Mouse (Mus musculus) brain, embryonic 14.5 days (tissue): ENCODE data around the gene Synj1. TPM values are rescaled to one million over a fixed set of nuclear protein-coding genes. Genes with fewer than 3 reads are reported as not detected.

Experiments
- DNase-seq: peaks from one replicate; pipeline ENCODE4 v3.0.0-alpha.2; 2011; ENCODE audit warnings: low read depth
- CTCF ChIP-seq: fragments of 200-500 bp; IDR thresholded peaks from 2 replicates; pipeline ENCODE4 v1.5.1; 2012; ENCODE audit warnings: inconsistent platforms, mild to moderate bottlenecking, moderate library complexity, borderline replicate concordance; ENCODE audit not compliant: insufficient read depth, insufficient read length; ENCODE audit errors: extremely low read depth
- POLR2A ChIP-seq: fragments of 200-500 bp; IDR thresholded peaks from 2 replicates; pipeline ENCODE4 v1.6.1; 2012; ENCODE audit warnings: mild to moderate bottlenecking, inconsistent platforms, borderline replicate concordance; ENCODE audit not compliant: poor library complexity, insufficient read depth, insufficient read length, severe bottlenecking; ENCODE audit errors: extremely low read depth
- polyA plus RNA-seq: library from polyadenylated mRNA; depleted of rRNA; stranded (reverse); fragments of >200 nt; gene quantifications from 2 replicates; pipeline ENCODE4 v1.2.3, GENCODE M21; 2012; rRNA removed

The Synj1 gene
- 66.0 and 90.7 TPM in 2 replicates for polyA plus RNA-seq

DNA sequence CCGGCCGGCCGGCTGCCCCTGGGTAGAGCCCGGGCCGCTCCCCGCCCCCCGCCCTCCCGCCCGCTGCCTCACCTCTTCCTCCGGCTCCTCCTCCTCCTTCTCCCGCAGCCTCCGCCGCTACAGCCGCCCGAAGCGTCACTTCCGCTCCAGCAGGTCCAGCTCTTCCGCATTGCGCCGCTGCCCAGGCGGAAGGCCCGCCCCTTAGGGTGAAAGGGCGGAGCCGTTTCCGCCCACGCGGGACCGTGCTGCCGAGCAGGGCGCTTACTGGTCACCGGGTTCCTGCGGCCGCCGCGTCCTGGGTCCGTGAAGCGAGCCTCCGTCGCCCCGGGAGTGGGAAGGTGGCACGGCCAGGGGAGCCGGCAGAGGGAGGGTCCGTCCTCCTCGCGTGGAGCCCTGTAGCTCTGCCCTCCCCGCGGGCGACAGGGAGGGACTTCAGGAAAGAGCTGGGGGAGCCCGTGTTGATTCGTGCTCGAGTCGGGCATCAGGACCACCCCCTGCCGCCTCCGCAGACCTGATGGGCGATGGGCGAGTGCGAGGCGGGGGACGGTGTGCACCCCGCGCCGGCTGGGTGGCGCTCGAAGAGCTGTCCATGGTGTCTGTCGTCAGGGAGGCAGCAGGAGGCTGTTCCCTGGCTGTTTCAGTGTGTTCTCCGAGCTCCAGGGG lies at the start of gene Synj1:
Gene Synj1, minus strand, starts transcription at position 288 of the 663 bp plus-strand sequence.
- peak; percentile 98 for DNase-seq
- TF ChIP-seq CTCF (no peak), POLR2A (peak; percentile 36; the same call in 1 of the 2 replicates)

DNA sequence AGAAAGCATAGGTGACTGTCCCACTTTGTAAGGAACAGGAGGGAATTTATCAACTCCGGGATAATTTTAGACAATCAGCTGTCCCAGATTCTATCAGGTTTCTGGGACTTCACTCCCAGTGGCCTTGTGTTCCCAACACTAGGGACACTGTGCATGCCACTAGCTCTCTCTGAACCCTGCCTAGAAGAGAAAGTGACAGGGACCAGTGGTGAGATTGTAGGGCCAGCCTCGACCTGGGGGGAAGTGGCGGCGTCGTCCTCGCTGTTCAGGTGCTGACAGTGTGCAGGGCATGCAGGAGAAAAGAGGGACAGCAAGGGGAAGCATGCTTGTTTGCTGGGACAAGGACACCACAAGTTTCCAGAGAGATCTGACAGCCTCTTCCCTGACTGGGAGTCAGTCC lies 46.6 kb upstream of the Synj1 start:
- TF ChIP-seq CTCF: no peak
- no peak for TF ChIP-seq POLR2A
- DNase-seq: no peak

- no peak for TF ChIP-seq CTCF
- TF ChIP-seq POLR2A: no peak
- DNase-seq: no peak
Measured at GRCm38 (mm10) chr16:91057261-91057660, 46.2 kb upstream of the Synj1 start.

DNA sequence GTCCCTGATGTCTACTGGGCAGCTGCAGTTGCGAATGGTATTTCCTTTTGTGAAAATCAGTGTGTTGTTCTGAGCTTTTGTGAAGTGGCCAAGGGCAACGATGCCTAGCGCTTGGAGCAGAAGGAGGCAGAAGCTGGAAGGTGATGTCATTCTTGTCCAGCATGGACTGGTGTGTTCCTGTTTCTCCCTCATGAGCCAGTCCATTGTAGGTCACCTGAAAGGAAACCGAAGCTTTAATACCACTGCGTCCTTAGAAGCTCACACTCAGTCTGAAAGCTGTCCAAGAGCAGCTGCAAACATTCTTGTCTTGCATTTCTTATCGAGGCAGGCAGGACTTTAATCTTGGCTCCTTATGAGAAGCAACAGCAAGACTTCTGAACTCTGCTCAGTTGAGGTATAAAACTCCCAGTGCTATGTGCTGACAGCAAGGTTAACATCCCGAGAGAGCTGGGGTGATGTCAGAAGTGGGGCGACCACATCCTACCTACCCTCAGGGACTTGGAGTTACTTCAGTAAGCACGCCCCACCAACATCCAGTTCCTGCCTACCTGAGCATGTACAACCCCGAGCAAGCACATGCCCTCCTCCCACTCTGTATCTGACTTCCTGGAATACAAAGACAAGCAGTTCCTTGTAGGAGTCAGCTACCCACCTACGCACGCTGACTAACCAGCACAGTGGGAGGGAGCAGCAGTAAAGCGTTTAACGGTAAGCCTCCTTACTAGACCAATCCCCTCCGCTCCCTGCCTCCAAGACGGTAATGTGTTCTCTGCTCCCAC lies 45.1 kb upstream of the Synj1 start:
- TF ChIP-seq POLR2A (no peak), CTCF (no peak)
- peak; percentile 17 for DNase-seq

DNA sequence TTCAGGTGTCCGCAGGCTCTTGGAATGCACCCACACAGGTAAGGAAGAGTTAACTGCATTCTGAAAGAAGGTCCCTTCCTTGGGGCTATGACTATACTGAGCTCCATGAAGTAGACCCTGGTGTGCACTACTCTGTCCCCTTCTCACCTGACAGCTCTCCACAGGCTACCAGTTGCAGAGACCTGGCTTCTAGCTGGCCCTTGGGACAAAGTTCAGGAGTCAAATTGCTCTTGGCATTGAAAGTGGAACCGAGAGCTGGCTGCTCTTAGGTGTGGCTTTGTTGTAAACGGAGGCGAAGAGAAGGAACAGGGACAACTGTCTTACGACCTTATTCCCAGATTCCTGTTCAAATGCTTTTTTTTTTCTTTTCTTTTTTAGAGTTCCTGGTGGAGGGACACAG lies 44.0 kb upstream of the Synj1 start:
- DNase-seq: no peak
- no peak for TF ChIP-seq CTCF
- TF ChIP-seq POLR2A: no peak

DNA sequence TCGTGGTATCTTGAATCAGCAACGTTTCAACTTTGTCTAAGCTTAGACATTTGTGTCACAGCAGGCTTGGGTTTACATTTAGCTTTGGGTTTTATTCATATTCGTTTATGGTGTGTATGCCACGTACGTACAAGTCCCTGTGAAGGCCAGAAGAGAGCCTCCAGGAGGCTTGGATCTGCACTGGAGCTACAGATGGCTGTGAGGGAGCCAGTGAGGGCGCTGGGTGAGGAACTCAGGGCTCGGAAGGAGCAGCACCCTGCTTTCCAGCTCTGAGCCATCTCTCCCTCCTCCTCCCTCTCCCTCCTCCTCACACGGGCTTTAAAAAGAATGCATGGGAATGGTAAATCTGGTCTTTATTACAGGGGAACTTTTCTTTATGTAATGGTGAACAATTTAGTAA lies 42.5 kb upstream of the Synj1 start:
- DNase-seq: no peak
- TF ChIP-seq POLR2A (no peak), CTCF (no peak)

DNA sequence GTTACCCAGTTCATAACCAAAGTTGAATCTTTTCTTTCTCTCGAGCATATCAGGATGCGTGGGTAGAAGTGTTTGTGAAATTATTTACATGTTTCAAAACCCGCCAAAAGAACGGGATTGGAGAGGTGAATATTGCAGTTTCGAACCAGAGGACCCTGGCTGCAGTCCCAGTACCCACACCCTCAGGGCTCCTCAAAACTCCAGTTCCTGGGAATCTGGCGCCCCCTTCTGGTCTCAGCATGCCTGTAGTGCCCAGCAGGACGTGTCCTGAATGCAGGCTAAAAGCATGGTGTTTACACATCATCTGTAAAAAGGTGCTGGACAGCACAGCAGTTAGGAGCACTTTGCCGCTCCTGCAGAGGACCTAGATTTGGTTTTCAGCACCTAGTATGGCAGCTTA lies 34.4 kb upstream of the Synj1 start:
- peak; percentile 45 for DNase-seq
- TF ChIP-seq CTCF (peak; percentile 47; the same call in 1 of the 2 replicates), POLR2A (no peak)

DNA sequence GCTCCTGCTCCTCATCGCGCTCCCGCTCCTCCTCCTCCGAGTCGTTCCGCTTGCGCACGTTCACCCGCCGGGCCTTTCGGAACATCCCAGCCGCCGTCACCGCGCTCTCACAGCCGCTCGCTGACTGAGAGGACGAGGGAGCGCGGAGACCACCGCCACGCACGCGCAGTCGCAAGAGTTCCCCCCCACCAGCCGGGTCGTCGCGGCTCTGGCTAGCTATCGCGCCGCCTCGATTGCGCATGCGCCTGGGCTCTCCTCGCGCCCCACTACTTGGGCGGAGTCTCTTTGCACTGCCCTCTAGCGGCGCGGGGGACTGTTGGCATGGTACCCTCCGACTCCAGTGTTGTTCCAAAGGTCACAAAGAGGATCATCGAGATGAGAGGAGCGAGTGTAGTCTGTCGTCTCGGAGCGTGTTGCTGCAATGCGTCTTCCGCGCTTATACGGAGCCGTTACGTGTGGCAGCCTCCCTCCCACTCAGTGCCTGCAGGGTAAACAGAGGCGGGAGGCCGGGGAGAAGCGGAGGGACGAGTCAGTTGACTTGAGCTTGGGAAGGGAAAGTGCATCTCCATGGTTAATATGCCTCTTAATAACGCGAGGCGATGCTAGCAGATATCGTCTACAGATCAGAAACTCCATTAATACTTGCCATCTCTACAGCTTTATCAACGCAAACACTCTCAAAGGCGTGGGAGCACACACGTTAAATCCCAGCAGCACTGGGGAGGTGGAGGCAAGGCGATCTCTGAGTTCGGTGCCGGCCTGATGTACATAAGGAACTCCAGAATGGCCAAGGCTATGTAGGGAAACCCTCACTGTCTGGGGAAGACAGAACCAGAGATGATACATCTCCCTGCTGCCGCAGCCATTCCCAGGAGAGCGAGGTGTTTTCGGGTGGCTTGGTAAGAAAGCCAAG lies 33.4 kb upstream of the Synj1 start, which contains the start of gene Paxbp1:
Gene Paxbp1, minus strand, starts transcription at position 274 of the 913 bp plus-strand sequence.
- peak; percentile 100 for DNase-seq
- TF ChIP-seq POLR2A: peak; percentile 68
- TF ChIP-seq CTCF: peak; percentile 96

- TF ChIP-seq CTCF (no peak), POLR2A (no peak)
- peak; percentile 70 for DNase-seq
Measured at GRCm38 (mm10) chr16:91043461-91044248, 32.5 kb upstream of the Synj1 start.

DNA sequence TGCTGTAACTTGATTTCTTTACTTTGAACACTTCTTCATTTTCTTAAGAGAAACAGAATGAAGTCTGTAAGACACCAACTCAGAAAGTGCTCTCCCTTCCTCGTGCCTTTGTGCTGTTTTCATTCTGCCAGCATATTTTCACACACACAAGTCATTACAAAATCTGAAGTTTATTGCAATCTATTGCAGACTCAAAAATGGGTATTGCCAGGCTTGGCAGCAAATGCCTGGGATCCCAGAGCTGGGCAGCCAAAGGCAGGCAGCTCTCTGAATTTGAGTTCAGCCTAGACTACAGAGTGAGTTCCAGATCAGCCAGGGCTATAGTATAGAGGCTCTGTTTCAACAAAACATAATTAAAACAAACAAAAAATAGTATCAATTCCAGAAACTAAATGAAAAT lies 31.5 kb upstream of the Synj1 start:
- TF ChIP-seq POLR2A: no peak
- TF ChIP-seq CTCF: no peak
- DNase-seq: no peak
